Mouse (Mus musculus) R1 (cell line): ENCODE results near the gene Ntm.

ENCODE experiments used
- DNase-seq: peaks from one replicate; pipeline ENCODE4 v3.0.0-alpha.2; 2018; ENCODE audit warnings: low read depth, low spot score

The Ntm gene

DNA sequence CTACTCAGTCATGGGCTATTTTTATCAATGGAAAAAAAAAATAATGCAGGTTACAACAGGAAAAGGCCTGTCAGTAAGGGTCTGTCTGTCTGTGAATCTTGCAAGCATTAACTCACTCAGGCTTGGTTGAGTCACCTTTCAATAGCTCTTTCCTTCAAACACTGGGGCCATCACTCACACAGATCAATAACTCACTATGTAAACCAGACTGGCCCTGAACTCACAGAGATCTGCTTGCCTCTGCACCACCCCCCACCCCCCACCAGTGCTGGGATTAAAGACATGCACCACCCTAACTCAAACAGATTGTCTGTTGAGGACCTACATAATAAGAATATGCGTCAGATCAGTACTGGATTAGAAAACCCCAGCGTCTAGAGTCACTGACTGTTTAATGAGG lies 466.9 kb downstream of the Ntm start:
- DNase-seq, result no peak

DNA sequence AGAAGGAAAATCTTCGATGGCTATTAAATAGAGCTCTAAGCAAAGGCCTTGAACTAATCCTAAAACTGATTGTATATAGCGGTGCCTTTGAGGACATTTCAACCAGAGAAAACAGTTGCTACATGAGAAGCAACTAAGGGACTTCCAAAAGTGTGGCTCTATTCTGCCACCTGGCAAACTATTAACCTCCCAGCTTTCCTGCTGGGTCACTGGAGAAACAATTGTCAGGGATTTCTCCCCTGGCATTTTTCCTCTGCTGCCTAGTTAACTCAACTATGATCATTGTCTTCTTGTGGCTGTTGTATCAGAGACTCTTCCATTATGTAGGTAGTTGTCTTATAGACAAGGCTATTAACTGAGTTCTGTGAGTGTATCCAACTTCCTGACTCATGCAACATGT lies 480.7 kb downstream of the Ntm start:
- no peak for DNase-seq

- DNase-seq, result no peak
Observed at GRCm38 (mm10) chr9:29479051-29479450, 483.9 kb downstream of the Ntm start.

DNA sequence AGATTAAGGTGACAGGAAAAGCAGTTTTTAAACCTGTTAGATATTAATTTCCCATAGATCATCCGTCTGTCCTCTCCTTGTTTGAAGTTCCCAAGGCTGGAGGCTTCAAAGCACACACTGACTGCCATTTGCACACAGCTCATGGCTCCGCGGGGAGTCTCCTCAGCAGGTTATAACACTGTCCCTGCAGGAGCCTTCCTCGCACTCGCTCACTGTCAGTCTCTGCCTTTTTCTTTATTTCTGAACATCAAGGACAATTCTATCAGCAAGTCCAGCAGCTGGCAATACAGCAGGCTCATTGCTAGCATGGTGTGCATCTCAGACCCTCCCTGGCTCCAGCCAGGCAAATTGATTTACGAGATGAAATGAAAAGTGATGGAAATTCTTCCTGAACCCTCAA lies 485.7 kb downstream of the Ntm start:
- no peak for DNase-seq

- DNase-seq, result no peak
Observed at GRCm38 (mm10) chr9:29473418-29473817, 489.5 kb downstream of the Ntm start.

DNA sequence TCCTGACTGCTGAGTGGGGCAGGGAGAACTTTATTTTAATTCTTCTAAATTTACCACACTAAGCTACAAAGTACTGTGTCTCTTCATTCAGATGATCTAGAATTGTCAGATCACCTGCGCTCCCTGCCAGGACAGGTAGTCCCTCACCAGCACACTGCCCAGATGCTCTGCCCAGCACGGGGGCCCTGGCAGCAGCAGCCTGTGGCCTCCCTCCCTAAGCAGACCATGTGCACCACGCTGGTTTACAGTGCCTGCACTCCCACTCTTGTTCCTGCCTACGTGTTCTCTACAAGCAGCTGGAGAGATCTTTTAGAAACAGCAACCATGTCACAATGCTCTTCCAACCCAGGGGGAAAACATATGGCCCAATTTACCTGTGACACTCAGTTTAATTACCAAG lies 490.7 kb downstream of the Ntm start:
- DNase-seq, result no peak

GRCm38 (mm10) chr9:29464756-29465155 lies 498.2 kb downstream of the Ntm start:
- no peak for DNase-seq

DNA sequence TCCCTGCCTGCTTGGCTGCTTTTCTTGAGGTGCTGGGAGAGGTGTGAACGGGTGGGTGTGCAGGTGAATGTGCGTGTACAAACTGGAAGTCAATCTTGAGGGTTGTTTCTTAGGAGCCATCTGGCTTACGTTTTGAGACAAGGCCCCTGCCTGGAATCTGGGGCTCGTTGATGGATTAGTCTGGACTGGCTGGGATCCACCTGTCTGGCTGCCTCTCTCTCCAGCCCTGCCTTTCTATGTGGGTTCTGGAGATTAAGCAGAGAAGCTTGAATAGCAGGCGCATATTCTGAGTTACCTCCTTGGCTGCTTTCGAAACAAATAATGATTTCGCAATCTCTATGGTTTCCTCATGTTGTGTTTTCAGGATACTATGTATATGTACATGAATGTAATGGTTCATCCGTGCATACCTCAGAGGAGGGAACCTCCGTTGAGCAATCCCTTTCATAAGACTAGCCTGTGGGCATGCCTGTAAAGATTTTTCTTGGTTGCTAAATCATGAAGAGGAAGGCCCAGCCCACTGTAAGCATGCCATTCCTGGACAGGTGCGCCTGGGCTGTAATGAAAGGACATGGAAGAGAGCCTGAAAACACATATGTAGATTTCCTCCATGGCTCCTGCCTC lies 499.9 kb downstream of the Ntm start:
- DNase-seq, result no peak

GRCm38 (mm10) chr9:29457976-29458572 lies 504.9 kb downstream of the Ntm start:
- DNase-seq, result peak; percentile 42

DNA sequence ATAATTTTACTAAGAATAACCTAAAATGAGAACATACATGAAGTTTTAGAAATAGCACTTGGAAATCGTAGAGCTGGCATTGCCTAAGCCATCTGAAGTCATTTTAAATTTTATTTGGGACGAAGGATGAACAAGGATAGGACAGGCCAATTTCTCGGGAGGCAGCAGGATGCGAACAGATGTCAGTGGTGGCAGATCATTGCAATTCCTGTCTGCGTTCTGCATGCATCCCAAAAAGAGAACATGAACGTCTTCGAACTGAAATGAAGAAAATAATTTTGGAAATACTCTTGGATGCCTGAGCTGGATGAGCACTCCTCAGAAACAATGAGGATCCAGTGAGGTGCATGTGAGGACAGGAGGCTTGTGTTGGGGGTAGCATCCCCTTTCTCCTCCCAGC lies 506.9 kb downstream of the Ntm start:
- no peak for DNase-seq

DNA sequence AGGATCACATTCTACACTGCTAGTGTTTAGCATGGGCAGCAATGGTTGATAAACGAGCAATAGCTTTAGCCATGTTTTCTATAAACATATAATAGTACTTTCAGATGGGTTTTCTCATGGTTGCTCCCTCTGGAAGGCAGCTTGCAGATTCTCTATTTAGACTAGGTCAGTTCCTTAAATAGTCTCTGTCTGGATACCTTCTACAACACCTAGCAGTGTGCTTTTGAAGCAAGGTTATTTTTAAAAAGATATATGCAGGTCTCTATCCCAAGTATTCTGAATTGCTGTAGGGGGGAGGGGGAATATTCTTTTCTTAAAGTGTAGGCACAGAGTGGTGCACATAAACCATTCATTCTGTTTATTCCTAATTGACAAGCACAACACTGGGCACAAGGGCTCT lies 511.7 kb downstream of the Ntm start:
- DNase-seq, result no peak

DNA sequence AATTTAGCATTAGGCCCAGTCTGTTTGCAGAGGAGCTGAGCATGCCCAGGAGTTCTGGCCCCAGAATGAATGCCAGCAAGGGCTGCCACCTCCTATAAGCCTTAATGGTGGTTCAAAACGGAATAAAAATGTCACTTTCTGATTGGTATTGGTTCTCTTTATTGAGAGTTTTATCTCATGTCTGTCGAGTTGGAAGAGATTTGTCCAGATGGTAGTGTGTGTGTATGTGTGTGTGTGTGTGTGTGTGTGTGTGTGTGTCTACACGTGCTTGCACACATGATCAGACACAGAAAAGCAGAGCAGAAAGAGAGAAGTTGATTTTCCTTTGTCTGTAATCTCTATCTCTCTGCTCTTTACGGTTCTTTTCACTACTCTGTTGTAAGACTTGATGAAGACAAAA lies 518.9 kb downstream of the Ntm start:
- DNase-seq, result no peak

DNA sequence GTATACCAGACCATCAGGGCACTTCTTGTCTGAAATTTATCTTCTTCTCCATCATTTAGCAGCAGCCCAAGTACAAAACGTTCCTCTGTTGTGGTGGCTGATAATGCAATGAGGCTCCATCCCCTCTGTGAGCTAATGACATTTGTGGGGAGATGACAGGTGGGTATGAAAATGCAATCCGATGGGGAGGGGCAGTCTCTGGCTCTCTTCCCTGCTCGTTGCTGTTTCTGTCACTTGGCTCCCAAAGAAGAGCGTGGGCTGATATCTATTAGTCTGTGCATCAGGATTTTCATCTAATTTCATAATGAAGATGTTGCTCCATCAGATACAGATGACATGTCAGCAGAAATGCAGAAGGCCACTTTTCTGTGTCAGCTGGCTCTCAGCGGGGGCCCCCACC lies 523.5 kb downstream of the Ntm start:
- DNase-seq, result no peak

DNA sequence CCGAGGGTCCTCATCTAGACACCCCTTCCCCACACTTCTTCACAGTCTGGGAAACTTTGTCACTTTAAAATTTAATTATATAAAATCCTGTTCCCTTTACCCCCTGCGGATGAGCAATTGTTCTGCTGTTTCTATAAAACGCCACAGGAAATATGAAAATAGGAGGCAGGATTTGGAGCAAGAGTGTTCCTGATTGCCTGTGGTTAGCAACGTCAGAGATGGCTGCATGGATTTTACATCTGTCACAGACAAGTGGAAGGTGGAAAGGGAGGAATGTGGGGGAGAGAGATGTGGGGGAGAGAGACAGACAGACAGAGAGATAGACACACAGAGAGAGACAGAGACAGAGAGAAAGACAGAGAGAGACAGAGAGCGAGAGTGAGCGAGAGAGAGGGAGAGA lies 528.3 kb downstream of the Ntm start:
- no peak for DNase-seq

DNA sequence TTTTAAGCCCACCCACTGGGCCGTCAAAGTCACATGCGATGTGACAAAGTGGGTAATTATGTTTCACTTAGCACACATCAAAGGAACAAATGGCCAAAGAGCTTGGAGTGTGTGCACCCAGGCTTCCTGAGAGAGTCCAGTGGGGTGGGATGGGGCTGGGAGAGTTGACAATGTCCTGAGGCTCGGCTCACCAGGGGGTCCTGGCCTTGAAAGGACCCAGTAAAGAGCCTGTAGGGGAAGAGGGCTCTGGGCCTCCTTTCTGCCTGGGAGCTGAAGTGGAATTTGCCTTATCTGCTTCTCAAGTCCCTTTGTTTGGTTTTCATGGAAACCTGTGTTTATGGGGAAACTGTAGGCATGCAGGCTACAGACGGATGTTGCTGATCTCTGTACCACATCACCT lies 529.0 kb downstream of the Ntm start:
- DNase-seq, result peak; percentile 53

DNA sequence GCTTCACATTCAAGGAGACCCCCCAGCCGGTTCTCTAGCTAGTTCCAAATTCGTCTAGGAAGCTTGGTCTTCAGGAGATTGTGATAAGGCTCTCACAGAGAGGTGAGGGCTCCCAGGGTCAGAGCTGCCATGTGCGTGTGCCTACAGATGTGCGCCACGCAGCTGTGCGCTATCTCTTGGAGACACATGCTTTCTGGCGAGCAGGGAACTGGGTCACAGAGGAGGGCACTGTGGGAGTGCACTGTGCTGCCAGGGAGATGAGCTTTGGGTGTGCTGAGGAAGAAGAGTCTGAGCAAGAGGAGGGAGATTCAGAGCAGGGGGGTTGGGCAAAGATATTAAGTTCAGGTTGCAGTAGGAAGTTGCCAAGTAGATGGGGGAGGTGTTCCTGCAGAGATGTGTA lies 529.8 kb downstream of the Ntm start:
- DNase-seq, result no peak

DNA sequence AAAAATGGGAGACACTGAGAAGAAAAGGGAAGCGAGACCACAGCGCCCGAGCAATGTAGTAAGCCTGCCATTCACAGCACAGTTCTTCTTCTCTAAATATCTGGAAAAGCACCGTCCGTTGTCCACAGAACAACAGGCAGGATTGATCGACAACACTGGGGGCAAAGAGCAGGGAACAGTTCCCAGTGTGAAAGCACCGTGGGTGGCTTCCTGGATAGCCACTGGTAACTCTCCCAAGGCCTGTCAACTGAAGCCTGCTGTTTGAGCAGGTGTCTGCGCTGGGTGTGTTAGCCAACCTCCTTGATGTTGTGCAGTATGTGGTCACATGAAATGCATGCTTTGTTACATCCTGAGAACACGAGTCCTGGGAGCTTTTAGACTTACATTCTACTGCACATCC lies 531.4 kb downstream of the Ntm start:
- no peak for DNase-seq

GRCm38 (mm10) chr9:29430189-29430588 lies 532.8 kb downstream of the Ntm start:
- no peak for DNase-seq

- no peak for DNase-seq
Observed at GRCm38 (mm10) chr9:29428322-29428721, 534.6 kb downstream of the Ntm start.

DNA sequence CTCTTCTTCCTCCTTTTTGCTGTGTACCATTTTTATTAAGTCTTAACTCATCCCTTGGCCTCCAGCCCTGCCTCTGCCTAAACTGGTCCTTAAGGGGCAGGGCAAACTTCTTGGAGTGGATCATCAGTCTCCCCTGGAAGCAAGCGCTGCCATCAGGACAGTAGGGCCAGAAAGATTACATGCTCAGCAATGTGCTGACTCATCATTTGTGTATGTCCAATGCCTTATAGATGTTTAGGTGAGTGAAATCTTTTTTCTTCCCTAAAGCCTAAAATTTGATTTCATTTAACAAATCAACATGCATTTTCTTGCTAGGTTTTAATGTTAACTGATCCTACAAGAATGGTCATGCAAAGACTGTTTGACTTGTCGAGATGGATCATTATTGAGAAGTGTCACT lies 536.7 kb downstream of the Ntm start:
- DNase-seq, result no peak

GRCm38 (mm10) chr9:29415578-29415977 lies 547.4 kb downstream of the Ntm start:
- DNase-seq, result no peak

DNA sequence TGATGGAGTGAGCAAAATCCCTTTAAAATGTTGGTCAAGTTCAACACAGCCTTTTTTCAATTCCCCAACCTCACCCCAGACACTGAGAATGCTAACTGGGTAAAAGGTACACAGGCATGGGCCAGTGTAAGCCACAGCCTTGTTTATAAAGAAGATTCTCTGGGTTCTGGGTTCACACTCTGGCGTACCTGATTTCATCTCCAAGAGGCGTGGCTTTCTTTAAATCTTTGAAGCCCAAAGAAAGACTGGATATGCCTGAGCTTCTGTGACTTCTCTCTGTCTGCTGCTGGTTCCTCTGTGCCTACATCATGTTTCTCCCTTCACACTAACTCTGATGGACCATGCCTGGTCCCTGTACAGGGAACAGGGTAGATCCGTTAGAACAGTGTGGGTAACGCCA lies 549.8 kb downstream of the Ntm start:
- no peak for DNase-seq

DNA sequence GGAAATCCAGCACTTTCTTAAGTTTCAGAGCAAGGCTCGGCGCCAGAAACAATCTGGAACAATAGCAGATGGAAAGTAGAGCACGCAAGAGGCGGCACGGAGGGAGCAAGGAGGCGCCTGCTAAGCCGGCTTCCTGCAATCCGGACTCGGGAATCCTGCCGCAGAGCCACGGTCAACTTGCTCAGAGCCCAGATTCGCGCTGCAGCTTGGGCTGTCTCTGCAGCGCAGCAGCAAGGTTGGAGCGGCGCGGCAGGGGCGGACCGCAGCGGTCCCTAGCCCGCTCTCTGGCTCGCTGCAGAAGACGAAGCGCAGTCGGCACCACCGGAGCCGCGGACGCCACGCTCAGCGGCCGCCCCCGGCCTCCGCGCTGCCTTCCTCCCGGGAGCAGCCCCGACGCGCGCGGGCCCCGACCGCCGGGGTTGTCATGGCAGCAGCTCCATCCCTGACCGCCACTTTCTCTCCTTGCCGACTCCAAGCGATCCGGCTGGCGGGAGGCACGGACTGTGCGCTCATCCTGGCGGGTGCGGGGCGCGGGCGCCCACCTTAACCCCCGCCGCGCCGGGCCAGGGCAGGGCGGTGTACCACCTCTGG lies 550.7 kb downstream of the Ntm start:
- peak; percentile 69 for DNase-seq
